Mouse (Mus musculus): ENCODE data around the gene Vmn1r76. TPM values are rescaled to one million over a fixed set of nuclear protein-coding genes. Genes with fewer than 3 reads are reported as not detected.

The Vmn1r76 gene
- total RNA-seq (2021) = not detected
- long read RNA-seq, experiment 1 = 0 reads
- long read RNA-seq, experiment 2 = 0 reads

- no peak for DNase-seq (ENCODE audit: low spot score in 2 of 2)
Measured at GRCm38 (mm10) chr7:11938113-11938512, at the start of gene Vmn1r76. Gene Vmn1r76, minus strand, starts transcription at chr7:11938213.

GRCm38 (mm10) chr7:11972611-11973010, 34.6 kb upstream of the Vmn1r76 start:
- no peak for DNase-seq (ENCODE audit: low spot score in 2 of 2)

- no peak for DNase-seq (ENCODE audit: low spot score in 2 of 2)
Measured at GRCm38 (mm10) chr7:11947991-11948390, 10.0 kb upstream of the Vmn1r76 start.

- DNase-seq (ENCODE audit: low spot score in 2 of 2) = no peak
Measured at GRCm38 (mm10) chr7:11874330-11874729, 63.7 kb downstream of the Vmn1r76 start, which contains the start of gene Vmn1r75. Gene Vmn1r75, plus strand, starts transcription at chr7:11874630.

Other genes starting within 250 kb of the Vmn1r76 start
- gene Vmn1r73, start 207.9 kb downstream of the Vmn1r76 start, total RNA-seq (2021) = not detected
- gene Vmn1r74, start 104.2 kb downstream of the Vmn1r76 start, total RNA-seq (2021) = not detected
- gene Vmn1r75, start 63.6 kb downstream of the Vmn1r76 start, total RNA-seq (2021) = not detected
- gene Vmn1r77, start 98.5 kb upstream of the Vmn1r76 start, total RNA-seq (2021) = not detected
- not detected for gene Vmn1r78, start 212.0 kb upstream of the Vmn1r76 start, total RNA-seq (2021)
- not detected for gene Vmn1r79, start 233.1 kb upstream of the Vmn1r76 start, total RNA-seq (2021)